Mouse (Mus musculus): ENCODE data around the gene Gm20388. TPM values are rescaled to one million over a fixed set of nuclear protein-coding genes. Genes with fewer than 3 reads are reported as not detected.

Gene Gm20388
- total RNA-seq, 1 experiment from 2014 or later = 10.0 TPM

DNA sequence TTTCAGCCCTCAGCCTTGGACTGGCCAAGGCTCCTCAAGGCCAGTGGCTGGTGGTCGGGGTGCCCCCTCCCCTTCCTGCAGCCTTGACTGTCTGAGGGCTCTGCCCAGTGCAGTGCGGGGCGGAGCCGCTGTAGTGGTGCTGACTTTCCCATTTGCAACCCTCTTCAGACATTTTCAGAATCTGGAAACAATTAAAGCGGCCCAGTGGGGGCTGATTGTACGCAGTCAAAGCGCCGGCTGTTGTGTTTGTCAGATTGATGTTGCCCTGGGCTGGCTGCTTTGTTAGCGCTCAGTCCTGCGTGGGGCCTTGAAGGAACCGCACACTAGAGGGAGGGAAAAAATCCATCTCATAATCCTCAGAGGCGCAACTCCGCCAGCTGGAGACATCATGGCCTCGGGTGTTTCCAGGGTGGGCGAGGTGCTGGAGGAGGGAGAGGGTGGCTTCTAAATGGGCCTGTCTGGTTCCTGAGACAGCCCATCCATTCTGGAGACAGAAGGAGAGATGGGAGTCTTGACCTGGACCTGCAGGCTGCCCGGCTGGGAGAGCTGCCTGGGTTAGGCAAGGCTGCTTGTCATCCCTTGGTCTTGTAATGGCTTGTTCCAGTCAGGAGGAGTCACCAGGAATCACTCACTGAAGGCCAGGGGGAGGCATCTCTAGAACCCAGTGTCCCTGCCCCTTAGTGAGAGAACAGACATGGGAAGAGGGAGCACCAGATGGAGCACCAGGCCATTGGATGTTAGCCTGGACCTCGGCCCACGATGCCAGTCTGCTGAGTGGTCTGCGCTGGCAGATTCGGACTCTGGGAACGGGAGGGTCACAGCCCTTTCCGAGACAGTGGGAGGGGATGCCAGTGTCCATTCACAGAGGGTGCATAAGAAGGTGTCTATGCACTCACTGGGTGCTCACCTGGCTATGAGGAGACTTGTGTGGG lies 388.2 kb downstream of the Gm20388 start:
- no peak for ATAC-seq (replicated peaks; ENCODE audit: insufficient number of reproducible peaks, low FRiP score, low TSS enrichment, poor library complexity, severe bottlenecking)

DNA sequence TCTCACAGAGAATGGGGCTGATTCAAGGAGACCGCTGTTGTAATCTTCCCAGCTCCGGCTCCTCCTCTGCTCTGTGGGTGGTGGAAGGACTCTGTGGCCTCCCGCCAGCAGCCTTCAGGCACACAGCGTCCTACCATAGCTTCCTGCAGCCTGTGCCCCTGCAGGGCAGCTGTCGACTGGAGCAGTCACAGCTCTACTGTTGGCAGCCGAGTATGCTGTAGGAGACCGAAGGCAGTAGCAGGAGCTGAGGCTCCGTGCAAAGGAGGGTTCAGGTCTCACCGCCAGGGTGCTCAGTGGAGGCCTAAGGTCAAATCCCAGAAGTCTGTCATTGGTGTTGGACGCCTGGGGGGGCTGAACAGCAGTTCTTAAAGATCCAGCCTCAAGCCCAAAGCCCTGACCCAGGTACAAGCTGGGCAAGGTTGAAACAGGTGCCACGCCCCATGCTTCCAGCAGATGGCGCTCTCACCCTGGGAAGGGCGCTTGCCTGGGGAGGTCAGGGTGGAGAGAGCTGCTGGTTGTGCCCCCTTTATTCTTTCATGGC lies 390.0 kb downstream of the Gm20388 start:
- ATAC-seq (replicated peaks; ENCODE audit: insufficient number of reproducible peaks, low FRiP score, low TSS enrichment, poor library complexity, severe bottlenecking) = peak; percentile 73

DNA sequence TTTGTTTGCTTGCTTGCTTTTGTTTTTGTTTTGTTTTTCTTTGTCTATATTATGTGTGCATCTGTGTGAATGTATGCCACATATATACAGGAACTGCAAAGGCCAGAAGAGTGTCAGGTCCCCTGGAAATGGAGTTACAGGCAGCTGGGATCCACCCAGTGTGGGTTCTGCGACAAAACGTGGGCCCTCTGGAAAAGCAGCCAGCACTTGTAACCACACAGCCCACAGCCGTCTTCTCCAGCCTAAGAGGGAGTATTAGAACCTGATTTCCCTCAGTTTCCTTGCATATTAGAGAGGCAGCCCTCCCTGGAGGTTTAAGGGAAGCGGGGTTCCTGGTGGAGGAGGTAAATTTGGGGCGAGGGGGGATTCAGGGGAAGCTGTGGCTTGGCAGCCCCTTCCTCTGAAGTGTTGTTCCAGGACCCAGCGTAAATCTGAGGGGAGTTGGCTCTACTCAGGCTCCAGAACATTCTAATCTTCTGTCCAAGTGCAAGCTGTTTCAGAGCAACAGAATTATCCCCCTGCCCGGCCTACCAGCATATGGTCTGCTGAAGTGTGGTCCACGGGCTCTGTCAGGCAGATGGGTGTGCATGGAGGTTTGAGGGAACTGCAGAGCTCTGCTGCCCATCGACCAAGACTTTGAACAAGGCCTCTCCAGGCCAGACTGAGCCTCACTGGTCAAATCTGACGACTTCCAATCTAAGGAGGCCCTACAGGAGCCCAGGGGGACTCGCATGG lies 392.5 kb downstream of the Gm20388 start:
- ATAC-seq (replicated peaks; ENCODE audit: insufficient number of reproducible peaks, low FRiP score, low TSS enrichment, poor library complexity, severe bottlenecking) = no peak

DNA sequence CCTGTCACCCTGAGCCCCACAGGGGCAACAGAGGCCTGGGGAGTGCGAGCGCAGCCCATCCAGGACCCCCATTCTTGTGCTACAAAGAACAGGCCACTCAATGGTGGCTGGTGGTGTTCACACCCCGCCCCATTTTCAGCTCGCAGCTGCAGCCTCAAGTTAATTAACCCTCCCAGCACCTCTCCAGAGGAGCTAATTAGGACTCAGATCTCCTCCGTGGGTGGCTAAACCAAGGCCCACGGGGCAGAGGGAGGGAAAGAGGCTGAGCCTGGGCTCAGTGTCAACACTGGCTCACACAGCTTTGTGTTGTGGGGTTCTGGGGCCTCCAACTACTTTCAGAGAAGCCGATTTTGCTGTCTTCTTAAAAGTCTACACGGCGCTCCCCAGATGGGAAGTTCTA lies 393.5 kb downstream of the Gm20388 start:
- ATAC-seq (replicated peaks; ENCODE audit: insufficient number of reproducible peaks, low FRiP score, low TSS enrichment, poor library complexity, severe bottlenecking) = no peak

DNA sequence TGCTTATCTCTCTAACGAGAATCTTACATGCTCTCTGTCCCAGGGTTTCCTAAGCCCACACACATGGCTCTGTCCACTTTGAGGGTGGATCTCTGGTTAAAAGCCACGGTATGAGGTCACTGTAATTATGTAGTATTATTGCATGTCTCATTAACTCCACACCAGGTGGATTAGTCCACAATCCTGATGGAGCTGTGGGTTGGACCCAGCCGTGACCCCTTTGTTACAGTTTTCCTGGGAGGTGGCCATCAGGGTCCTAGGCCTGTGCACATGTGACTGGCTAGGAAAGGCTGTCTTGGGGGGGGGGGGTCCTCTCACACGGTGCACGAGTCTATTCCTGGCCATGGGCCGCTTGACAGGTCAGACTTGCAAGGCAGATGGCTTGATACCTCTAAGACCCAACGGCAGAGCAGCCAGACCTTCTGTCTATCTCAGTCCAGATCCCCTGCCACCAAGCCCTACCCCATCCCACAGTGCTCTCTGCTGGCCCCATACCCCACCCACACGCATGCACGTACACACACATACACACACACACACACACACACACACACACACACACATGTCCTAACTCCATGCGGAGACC lies 395.3 kb downstream of the Gm20388 start:
- ATAC-seq (replicated peaks; ENCODE audit: insufficient number of reproducible peaks, low FRiP score, low TSS enrichment, poor library complexity, severe bottlenecking) = no peak

DNA sequence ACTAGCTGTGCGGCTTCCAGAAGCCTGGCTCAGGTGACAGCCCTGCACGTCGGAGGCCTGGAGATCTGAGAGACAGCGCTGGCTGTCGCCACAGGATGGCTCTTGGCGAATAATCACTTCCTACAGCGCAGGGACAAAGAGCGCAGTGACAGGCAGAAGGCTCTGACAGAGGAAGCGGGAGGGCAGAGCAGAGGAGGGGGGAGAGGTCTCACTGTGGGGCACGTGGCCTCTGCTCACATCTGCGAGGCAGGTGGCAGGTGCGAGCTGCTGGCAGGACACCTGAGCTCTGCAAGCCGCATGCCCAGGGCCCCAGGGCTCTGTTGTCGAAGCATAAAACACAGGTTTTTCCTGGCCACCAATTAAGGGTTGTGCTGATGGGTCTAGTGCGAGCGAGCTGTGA lies 396.5 kb downstream of the Gm20388 start:
- no peak for ATAC-seq (replicated peaks; ENCODE audit: insufficient number of reproducible peaks, low FRiP score, low TSS enrichment, poor library complexity, severe bottlenecking)

DNA sequence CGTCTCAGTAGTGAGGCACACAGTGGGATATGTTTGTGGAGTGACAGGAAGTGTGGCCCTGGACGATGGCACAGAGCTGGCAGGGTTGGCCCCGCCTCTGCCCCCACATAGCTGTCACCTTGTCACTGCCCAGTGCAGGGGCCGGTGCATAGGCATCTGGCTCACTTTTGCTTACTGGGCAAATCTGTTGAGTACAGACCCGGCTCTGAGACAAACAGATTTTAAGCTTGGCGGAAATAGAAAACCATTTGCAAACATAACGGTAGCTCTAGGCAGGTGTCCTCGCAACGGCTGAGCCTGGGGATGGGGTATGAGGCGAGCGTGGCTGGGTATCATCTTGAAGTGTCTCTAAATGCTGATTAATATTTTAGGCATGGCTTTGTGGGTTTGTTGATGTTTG lies 396.9 kb downstream of the Gm20388 start:
- ATAC-seq (replicated peaks; ENCODE audit: insufficient number of reproducible peaks, low FRiP score, low TSS enrichment, poor library complexity, severe bottlenecking) = no peak

DNA sequence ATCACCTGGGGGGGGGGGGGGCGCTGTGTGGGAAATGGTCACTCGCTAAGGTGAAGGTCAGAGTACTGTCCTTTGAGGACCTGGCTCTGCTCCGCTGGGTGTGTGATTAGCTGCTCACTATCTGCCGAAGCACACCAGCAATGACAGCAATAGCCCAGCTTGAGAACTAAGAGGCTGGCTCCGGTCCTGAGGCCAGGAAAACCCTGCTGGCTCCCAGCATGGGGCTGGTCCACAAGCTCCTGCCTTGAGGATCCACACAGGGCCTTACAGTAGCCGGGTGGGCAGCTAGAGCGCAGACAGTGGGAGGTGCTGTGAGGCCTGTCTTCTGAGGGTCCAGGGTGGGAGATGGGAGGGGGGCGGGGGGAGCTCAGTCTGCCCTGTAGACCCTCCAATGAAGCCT lies 397.5 kb downstream of the Gm20388 start:
- ATAC-seq (replicated peaks; ENCODE audit: insufficient number of reproducible peaks, low FRiP score, low TSS enrichment, poor library complexity, severe bottlenecking) = no peak

DNA sequence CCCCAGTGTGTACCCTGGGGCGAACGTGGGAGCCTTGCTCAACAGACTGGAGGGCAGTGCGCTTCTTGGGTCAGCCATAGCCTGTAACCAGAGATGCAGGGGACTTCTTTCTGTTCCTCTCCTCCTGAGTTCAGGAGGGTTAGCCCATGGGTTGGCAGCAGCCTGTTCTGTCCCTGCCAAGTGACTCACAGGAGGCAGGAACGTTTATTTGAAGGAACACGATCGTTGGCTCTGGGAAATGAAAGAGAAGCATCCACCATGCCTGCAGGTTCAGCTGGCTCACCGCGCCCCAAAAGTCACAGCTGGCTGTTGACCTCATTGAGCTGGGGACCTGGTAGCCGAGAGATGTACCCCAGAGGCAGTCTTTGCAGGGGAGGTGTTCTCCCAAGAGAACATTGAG lies 397.9 kb downstream of the Gm20388 start:
- ATAC-seq (replicated peaks; ENCODE audit: insufficient number of reproducible peaks, low FRiP score, low TSS enrichment, poor library complexity, severe bottlenecking) = no peak

DNA sequence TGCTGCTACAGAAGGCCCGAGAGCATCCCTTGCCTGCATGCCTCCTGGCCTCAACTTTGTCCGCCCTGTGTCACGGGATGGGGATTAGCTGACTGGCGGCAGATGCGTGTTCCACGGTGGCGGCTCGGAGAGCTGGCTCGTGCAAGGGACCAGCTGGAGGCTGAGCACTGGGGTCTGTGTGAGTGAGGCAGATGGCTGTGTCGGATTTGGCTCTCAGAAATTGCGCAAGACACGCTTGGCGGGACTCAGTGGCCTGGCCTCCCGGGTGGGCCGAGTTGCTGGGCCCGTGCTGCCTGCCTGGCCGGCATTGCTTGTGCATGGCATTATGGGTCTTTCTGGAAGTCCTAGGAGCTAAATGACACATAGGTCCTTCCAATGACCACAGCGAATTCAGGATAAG lies 398.7 kb downstream of the Gm20388 start:
- no peak for ATAC-seq (replicated peaks; ENCODE audit: insufficient number of reproducible peaks, low FRiP score, low TSS enrichment, poor library complexity, severe bottlenecking)

DNA sequence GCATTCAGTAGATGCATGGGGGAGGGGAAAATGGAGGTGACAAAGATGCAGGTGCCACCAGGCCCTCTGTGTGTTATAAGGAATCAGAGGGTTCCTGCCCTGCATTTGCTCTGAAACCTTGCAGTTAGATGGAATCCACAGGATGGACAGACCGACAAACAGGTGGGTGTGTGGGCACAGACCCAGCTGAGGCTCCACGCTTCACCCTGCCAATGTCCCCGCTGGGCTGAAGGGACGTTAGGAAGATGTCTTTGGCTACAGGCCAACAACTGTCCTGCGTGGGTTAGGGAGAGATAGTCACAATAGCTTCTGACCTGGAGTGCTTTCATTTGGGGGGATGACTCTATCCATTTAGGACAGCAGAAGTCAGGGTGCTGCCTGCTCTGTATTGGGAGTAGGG lies 399.4 kb downstream of the Gm20388 start:
- no peak for ATAC-seq (replicated peaks; ENCODE audit: insufficient number of reproducible peaks, low FRiP score, low TSS enrichment, poor library complexity, severe bottlenecking)

DNA sequence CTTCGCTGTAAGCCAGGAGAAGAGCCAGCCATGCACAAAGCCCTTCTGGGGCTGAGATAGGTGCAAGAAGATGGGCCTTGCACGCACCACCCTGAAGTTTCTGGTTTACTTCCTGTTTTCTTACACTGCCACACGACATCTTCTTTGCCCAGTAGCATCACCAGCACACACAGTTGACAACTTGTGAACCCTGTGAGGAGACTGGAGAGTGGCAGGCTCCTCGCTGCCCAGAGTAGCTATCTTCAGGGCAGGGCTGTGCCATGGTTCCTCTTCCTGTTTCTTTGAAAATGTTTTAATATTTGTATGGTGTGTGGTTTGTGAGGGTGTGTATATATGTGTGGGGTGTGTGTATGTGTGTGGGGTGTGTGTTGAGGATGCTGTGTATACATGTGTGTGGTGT lies 401.8 kb downstream of the Gm20388 start:
- peak; percentile 40 for ATAC-seq (replicated peaks; ENCODE audit: insufficient number of reproducible peaks, low FRiP score, low TSS enrichment, poor library complexity, severe bottlenecking)

DNA sequence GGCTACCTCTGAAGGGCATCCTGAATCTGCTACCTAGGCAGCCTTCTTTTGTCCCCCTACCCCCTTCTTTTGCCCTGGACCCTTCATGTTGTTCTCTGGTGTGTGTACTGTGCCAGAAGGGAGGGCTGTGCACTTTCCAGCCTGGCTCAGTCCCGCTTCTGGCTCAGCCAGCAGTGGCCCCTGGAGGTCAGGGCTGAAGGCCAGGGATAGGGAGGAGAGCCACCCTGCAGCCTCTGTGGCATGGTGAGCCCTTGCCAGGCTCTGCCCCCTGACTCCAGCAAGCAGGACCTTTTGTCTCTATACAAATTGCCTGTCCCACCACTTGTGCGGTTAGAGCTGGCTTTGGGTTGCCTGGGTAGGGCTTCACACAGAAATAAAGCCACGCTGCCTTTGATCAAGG lies 403.0 kb downstream of the Gm20388 start:
- no peak for ATAC-seq (replicated peaks; ENCODE audit: insufficient number of reproducible peaks, low FRiP score, low TSS enrichment, poor library complexity, severe bottlenecking)

DNA sequence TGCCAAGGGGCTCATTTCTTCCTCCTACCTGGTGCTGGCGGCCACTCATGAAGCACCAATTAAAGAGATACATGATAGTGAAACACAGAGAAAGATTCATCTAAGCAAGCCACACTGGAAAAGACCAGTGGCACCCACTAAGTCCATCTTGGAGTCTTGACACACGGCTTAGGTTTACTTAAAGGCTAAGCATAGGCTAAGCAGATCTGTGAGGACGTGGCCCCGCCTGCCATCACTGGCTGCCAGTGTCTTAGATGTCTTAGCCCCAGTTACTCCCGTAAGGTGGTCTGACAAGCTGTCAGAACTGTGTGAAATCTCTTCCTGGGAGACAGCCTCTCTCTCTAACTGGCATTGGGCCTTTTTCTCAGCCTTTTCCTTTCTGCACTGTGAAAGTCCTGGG lies 404.3 kb downstream of the Gm20388 start:
- no peak for ATAC-seq (replicated peaks; ENCODE audit: insufficient number of reproducible peaks, low FRiP score, low TSS enrichment, poor library complexity, severe bottlenecking)

DNA sequence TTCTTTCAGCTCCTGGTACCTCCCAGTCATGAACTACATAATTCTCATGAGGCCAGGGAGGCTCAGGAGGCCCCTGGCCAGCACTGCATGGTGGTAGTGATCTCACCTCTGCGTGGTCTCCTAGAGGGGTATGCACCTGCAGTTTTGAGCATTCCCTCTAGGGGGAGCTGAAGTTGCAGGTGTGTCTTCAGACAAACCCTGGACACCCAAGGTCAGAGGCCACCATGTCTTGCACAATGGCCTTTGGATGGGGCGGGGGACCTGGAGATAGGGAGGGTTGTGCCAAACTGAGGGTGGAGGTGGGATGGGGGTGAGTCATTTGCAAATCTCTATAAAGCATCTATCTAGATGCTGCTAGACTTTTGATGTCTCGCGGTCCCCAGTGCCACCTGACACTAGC lies 405.0 kb downstream of the Gm20388 start:
- no peak for ATAC-seq (replicated peaks; ENCODE audit: insufficient number of reproducible peaks, low FRiP score, low TSS enrichment, poor library complexity, severe bottlenecking)

DNA sequence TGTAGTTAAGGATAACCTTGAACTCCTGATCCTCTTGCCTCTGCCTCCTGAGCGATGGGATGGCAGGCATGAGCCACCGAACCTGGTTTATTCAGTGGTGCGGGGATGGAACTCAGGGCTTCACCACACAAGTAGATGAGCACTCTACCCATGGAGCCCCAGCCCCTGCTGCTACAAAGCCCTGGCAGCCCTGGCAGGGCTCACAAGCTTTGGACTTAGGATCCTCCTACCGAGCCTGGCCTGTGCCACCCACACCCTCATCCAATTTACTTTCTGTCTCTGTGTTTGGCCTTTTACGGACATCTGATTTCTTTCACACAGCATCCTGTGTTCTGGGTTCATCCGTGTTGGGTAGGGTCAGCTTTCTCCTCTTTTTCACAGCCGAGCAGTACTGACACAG lies 406.1 kb downstream of the Gm20388 start:
- no peak for ATAC-seq (replicated peaks; ENCODE audit: insufficient number of reproducible peaks, low FRiP score, low TSS enrichment, poor library complexity, severe bottlenecking)

DNA sequence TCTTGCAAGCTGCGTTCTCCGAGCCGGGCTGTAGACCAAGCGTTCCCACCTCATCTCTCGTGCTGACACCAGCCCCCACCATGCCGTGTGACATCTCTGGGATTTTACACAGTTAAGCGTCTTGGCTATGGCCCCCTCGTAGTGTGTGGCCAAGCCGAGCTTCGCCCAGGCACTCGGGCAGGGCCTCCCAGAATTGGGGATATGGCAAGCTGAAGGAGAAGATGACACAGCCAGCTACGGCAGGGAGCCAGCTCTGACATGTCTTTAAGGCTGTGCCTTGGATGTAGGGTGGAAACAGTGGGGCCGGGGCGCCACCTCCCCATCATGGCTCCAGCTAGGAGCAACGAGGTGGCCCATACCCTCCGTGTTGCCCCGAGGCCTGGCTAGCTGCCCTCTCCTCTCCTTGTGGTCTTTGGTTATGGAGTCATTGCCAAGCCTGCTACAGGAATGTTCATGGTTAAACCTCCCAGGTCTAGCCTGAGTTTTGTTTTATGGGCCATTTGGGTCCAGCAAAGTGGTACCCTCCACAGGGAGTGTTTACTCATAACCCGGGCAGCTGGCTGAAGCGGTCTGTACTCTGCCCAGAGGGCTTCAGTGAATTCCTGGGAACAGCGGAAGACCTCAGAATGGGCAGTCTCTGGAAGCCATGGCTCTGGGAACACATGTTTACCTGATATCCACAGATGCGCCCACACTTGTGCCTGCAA lies 406.6 kb downstream of the Gm20388 start:
- ATAC-seq (replicated peaks; ENCODE audit: insufficient number of reproducible peaks, low FRiP score, low TSS enrichment, poor library complexity, severe bottlenecking) = no peak

DNA sequence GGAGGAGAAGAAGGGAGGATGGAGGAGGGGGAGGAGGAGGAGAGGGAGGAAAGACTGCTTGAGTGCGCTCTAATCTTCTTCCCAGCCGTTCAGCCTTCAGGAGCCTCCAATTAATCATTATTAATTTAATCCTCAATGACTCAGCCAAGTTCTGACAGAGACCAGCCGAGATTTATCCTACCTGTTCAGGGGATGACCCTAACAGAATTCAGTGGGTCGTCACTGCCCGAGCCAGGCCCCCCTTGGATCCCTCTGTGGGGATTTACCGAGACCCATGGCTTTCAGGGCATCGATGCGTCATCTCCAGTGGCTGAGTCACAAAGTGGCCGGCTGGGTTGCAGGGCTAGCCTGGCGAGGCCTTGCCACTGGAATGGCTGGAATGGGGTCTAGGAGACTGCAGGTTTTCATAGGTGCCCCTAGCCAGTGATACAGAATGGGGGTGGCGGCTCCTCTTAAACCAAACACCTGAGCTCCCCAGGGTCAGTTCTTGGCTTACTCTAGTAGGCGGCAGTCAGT lies 407.9 kb downstream of the Gm20388 start:
- ATAC-seq (replicated peaks; ENCODE audit: insufficient number of reproducible peaks, low FRiP score, low TSS enrichment, poor library complexity, severe bottlenecking) = no peak

DNA sequence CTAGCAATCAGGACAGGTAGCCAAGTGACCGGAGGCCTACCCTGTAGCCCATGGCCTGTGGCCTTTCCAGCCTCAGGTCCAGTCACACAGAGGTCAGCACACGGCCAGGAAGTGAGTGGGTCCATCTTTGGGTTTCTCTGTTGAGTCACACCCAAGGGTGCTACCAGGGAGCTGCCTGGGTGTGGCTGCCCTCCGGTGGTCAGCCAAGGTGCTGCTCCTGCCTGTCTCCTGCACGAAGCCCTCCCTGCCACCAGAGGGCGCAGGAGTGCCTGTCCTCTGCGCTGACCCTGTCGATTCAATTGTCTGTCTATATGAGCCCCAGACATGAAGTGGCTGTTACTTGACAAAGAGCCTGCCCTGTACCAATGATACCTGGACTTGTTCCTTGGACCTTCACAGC lies 408.8 kb downstream of the Gm20388 start:
- ATAC-seq (replicated peaks; ENCODE audit: insufficient number of reproducible peaks, low FRiP score, low TSS enrichment, poor library complexity, severe bottlenecking) = peak; percentile 87

Data from monocyte, adult 5-6 weeks (primary cell).